Mouse (Mus musculus): ENCODE measurements around the gene Rtp1.

Rtp1 gene

GRCm38 (mm10) chr16:23428647-23429319 lies at the start of gene Rtp1:
TSS of gene Rtp1 (plus strand) at chr16:23429133.
- no peak for DNase-seq (ENCODE audit: low spot score in 2 of 2)

GRCm38 (mm10) chr16:23379536-23380230 lies 49.2 kb upstream of the Rtp1 start:
- no peak for DNase-seq (ENCODE audit: low spot score in 2 of 2)

GRCm38 (mm10) chr16:23384304-23384703 lies 44.6 kb upstream of the Rtp1 start:
- DNase-seq (ENCODE audit: low spot score in 2 of 2), result no peak

GRCm38 (mm10) chr16:23397931-23398330 lies 31.0 kb upstream of the Rtp1 start:
- DNase-seq (ENCODE audit: low spot score in 2 of 2), result no peak

- DNase-seq (ENCODE audit: low spot score in 2 of 2), result no peak
Observed at GRCm38 (mm10) chr16:23401463-23401862, 27.5 kb upstream of the Rtp1 start.

- no peak for DNase-seq (ENCODE audit: low spot score in 2 of 2)
Observed at GRCm38 (mm10) chr16:23401959-23402358, 27.0 kb upstream of the Rtp1 start.

GRCm38 (mm10) chr16:23403008-23403755 lies 25.8 kb upstream of the Rtp1 start:
- DNase-seq (ENCODE audit: low spot score in 2 of 2), result peak; percentile 47 to 72

- no peak for DNase-seq (ENCODE audit: low spot score in 2 of 2)
Observed at GRCm38 (mm10) chr16:23412930-23413329, 16.0 kb upstream of the Rtp1 start.

- peak; percentile 43 to 59 for DNase-seq (ENCODE audit: low spot score in 2 of 2)
Observed at GRCm38 (mm10) chr16:23416261-23416656, 12.7 kb upstream of the Rtp1 start.

- DNase-seq (ENCODE audit: low spot score in 2 of 2), result peak; percentile 27 to 53
Observed at GRCm38 (mm10) chr16:23416657-23417293, 12.2 kb upstream of the Rtp1 start.

GRCm38 (mm10) chr16:23417456-23418240 lies 11.3 kb upstream of the Rtp1 start:
- no peak for DNase-seq (ENCODE audit: low spot score in 2 of 2)

- DNase-seq (ENCODE audit: low spot score in 2 of 2), result no peak
Observed at GRCm38 (mm10) chr16:23419565-23420085, 9.3 kb upstream of the Rtp1 start.

GRCm38 (mm10) chr16:23423825-23424224 lies 5.1 kb upstream of the Rtp1 start:
- DNase-seq (ENCODE audit: low spot score in 2 of 2), result no peak

- no peak for DNase-seq (ENCODE audit: low spot score in 2 of 2)
Observed at GRCm38 (mm10) chr16:23427701-23428100, 1.2 kb upstream of the Rtp1 start.

- DNase-seq (ENCODE audit: low spot score in 2 of 2), result no peak
Observed at GRCm38 (mm10) chr16:23429991-23430390, 1.1 kb downstream of the Rtp1 start.

- no peak for DNase-seq (ENCODE audit: low spot score in 2 of 2)
Observed at GRCm38 (mm10) chr16:23437404-23438166, 8.7 kb downstream of the Rtp1 start.

GRCm38 (mm10) chr16:23444231-23444630 lies 15.3 kb downstream of the Rtp1 start:
- no peak for DNase-seq (ENCODE audit: low spot score in 2 of 2)

- DNase-seq (ENCODE audit: low spot score in 2 of 2), result no peak
Observed at GRCm38 (mm10) chr16:23449946-23450345, 21.0 kb downstream of the Rtp1 start.

- no peak for DNase-seq (ENCODE audit: low spot score in 2 of 2)
Observed at GRCm38 (mm10) chr16:23450816-23451215, 21.9 kb downstream of the Rtp1 start.

- DNase-seq (ENCODE audit: low spot score in 2 of 2), result peak in 1 of 2 experiments; percentile 12
Observed at GRCm38 (mm10) chr16:23452476-23452875, 23.5 kb downstream of the Rtp1 start.

Measured in heart, adult 9 months (tissue).